Mouse (Mus musculus) erythroblast, embryonic 14.5 days (primary cell): ENCODE data around the gene Dazl.

ENCODE experiments used
- GATA1 ChIP-seq: IDR thresholded peaks from 2 replicates; pipeline ENCODE4 v1.6.1; 2012; ENCODE audit warnings: low read length, inconsistent platforms, mixed read lengths
- TAL1 ChIP-seq: IDR thresholded peaks from 3 replicates; pipeline ENCODE4 v1.6.1; 2012; ENCODE audit warnings: low read length, inconsistent platforms, mixed read lengths

DNA sequence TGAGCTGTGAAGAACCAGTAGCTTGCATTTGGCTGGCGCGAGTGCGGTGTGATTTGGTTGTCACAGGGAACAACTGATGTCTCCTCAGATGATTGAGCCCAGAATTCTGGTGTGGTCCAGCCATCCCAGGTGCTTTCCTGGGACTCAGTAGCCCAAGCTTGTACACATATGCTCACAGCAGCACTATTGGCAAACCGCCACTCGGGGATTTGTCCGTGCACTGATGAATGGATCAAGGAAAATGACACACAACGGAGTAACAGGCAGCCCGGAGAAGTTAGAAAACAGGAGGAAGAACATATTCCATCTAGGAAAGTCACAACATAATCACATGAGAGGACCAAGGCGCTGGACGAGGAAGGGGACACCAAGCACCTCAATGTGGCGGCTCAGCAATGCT is 60.6 kb downstream of the Dazl start:
- no peak for TF ChIP-seq TAL1
- no peak for TF ChIP-seq GATA1
